Mouse (Mus musculus) heart, adult 9 months (tissue): ENCODE data around the gene Heatr6.
A peak's percentile ranks its signal among the peaks of the same experiment; 100 is the strongest.

Experiments
- DNase-seq, 2 experiments: peaks; one replicate each; pipeline ENCODE4 v3.0.0; 2022; ENCODE audit warnings: low spot score in 2 of 2

Heatr6 gene

GRCm38 (mm10) chr11:83747376-83748265 lies 5.9 kb upstream of the Heatr6 start:
- DNase-seq, result no peak

- no peak for DNase-seq
Observed at GRCm38 (mm10) chr11:83754227-83754626, 731 bp downstream of the Heatr6 start.

- DNase-seq, result no peak
Observed at GRCm38 (mm10) chr11:83767306-83767705, 13.8 kb downstream of the Heatr6 start.

GRCm38 (mm10) chr11:83768976-83769375 lies 15.5 kb downstream of the Heatr6 start:
- no peak for DNase-seq

GRCm38 (mm10) chr11:83771014-83771413 lies 17.5 kb downstream of the Heatr6 start:
- no peak for DNase-seq

GRCm38 (mm10) chr11:83772341-83772740 lies 18.8 kb downstream of the Heatr6 start:
- no peak for DNase-seq

- DNase-seq, result no peak
Observed at GRCm38 (mm10) chr11:83773691-83774090, 20.2 kb downstream of the Heatr6 start.

GRCm38 (mm10) chr11:83774324-83774723 lies 20.8 kb downstream of the Heatr6 start:
- no peak for DNase-seq

- DNase-seq, result no peak
Observed at GRCm38 (mm10) chr11:83776798-83777197, 23.3 kb downstream of the Heatr6 start.

GRCm38 (mm10) chr11:83783931-83784600 lies 30.6 kb downstream of the Heatr6 start:
- DNase-seq, result no peak

GRCm38 (mm10) chr11:83784661-83785060 lies 31.2 kb downstream of the Heatr6 start:
- no peak for DNase-seq

- peak; percentile 33 to 52 for DNase-seq
Observed at GRCm38 (mm10) chr11:83785366-83785765, 31.9 kb downstream of the Heatr6 start.

- peak; percentile 38 to 59 for DNase-seq
Observed at GRCm38 (mm10) chr11:83786835-83787234, 33.3 kb downstream of the Heatr6 start.

- DNase-seq, result no peak
Observed at GRCm38 (mm10) chr11:83787401-83788021, 34.0 kb downstream of the Heatr6 start.

- DNase-seq, result no peak
Observed at GRCm38 (mm10) chr11:83788331-83788730, 34.8 kb downstream of the Heatr6 start.

GRCm38 (mm10) chr11:83789259-83789658 lies 35.8 kb downstream of the Heatr6 start:
- peak; percentile 52 to 58 for DNase-seq

- no peak for DNase-seq
Observed at GRCm38 (mm10) chr11:83791133-83791532, 37.6 kb downstream of the Heatr6 start.

GRCm38 (mm10) chr11:83792316-83792914 lies 38.9 kb downstream of the Heatr6 start:
- DNase-seq, result no peak

GRCm38 (mm10) chr11:83793264-83793663 lies 39.8 kb downstream of the Heatr6 start:
- no peak for DNase-seq

GRCm38 (mm10) chr11:83796112-83796511 lies 42.6 kb downstream of the Heatr6 start:
- DNase-seq, result no peak

GRCm38 (mm10) chr11:83796980-83797608 lies 43.6 kb downstream of the Heatr6 start:
- no peak for DNase-seq
